Mouse (Mus musculus): Measurements from ENCODE around the gene Lmtk3. TPM values are rescaled to one million over a fixed set of nuclear protein-coding genes. Genes with fewer than 3 reads are reported as not detected.
A peak's percentile ranks its signal among the peaks of the same experiment; 100 is the strongest.

Gene Lmtk3
- total RNA-seq, 2 experiments from 2014 or later: 225 to 267 TPM

DNA sequence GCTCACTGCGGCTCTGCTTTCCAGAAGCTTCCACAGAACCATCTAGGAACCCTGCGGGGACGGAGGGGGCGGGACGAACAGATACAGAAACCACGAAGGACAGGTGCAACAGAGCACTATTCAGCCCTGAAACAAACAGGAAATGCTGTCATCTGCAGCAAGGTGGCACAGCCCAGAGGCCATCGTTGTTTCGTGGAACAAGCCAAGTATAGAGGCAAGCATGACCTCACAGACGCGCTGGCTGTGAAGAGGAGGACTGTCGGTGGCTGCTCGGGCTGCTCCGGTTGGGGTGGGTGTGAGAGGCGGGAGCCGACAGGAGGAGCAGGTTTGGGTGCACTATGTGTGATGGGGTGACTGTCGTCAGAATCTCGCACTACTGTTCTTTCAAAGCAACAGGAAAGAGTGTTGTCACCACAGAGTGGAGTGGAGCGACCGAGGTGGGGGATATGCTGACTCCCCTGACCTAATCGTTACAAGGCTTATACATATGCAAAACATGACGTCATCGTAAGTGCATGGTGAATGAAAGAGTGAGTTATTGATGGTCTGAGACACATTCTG, 4.4 kb upstream of the Lmtk3 start:
- intact Hi-C loops (cut with DNase I): no loop called here
- no peak for DNase-seq (ENCODE audit: low spot score in 2 of 2)

DNA sequence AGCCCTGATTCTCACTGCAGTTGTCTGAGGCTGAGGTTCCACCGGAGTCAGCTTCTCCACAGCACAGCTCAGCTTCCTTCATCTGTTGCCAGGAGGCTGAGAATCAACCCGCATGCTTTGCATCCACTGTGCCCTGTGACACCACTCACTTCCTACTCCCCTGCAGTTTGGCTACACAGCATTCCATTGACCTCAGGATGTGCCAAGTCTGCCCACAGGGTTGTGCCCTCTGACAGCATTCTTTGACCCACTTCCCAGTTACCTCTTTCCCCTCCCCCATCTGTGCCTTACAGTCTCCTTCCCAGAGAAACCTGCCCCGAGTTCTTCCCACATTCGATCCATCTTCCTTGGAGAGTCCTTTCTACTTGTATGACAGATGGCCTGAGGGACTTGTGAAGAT, 1.3 kb upstream of the Lmtk3 start:
- intact Hi-C loops (cut with DNase I): no loop called here
- no peak for DNase-seq (ENCODE audit: low spot score in 2 of 2)

GRCm38 (mm10) chr7:45784524-45785372, 1.2 kb downstream of the Lmtk3 start, which contains the start of gene Sult2b1:
Sult2b1 (minus strand) TSS chr7:45784669.
- intact Hi-C loops (cut with DNase I): loop anchor here (1.0 kb wide), 1 partner anchor 42 kb away; no protein-coding TSS in a partner anchor
- DNase-seq (ENCODE audit: low spot score in 2 of 2): peak; percentile 89

- DNase-seq (ENCODE audit: low spot score in 2 of 2): no peak
- intact Hi-C loops (cut with DNase I): no loop called here
Measured at GRCm38 (mm10) chr7:45785388-45786135, 2.0 kb downstream of the Lmtk3 start.

GRCm38 (mm10) chr7:45786136-45786578, 2.6 kb downstream of the Lmtk3 start:
- intact Hi-C loops (cut with DNase I): no loop called here

GRCm38 (mm10) chr7:45786661-45787413, 3.3 kb downstream of the Lmtk3 start:
- intact Hi-C loops (cut with DNase I): no loop called here
- peak in 1 of 2 experiments; percentile 50 for DNase-seq (ENCODE audit: low spot score in 2 of 2)

More at GRCm38 (mm10) chr7:45786136-45786578, 2.6 kb downstream of the Lmtk3 start:
- peak in 1 of 2 experiments; percentile 34 for DNase-seq (ENCODE audit: low spot score in 2 of 2)

- peak in 1 of 2 experiments; percentile 6 for DNase-seq (ENCODE audit: low spot score in 2 of 2)
- intact Hi-C loops (cut with DNase I): no loop called here
Measured at GRCm38 (mm10) chr7:45787642-45788041, 4.1 kb downstream of the Lmtk3 start.

- no peak for DNase-seq (ENCODE audit: low spot score in 2 of 2)
Measured at GRCm38 (mm10) chr7:45790721-45791120, 7.2 kb downstream of the Lmtk3 start.

DNA sequence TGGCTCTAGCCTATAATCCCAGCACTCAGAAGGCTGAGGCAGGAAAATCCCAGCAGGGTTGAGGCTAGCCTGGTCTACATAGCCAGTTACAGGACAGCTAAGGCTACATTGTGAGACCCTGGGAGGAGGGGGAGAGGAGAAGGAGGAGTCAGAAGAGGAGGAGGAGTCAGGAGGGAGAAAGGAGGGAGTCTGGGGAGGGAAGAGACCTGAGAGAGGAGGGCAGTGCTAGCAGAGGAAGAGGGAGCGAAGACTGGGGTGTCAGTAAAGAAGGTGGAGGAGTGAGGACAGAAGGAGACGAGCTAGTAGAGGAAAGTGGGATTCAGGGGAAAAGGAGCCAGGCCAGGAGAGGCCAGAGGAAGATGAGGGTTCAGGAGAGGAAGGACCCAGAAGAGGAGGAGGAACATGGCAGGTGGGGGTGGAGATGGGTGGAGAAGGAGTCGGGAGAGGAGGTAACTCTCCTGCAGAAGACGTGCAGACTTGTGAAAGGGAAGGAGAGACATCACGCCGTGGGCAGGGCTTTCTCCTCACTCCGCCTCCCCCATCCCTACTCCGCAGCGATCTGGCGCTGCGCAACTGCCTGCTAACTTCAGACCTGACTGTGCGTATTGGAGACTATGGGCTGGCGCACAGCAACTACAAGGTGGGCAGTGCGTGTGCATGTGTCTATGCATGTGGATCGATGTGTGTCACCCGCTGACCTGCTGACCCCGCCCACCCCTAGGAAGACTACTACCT, 8.4 kb downstream of the Lmtk3 start:
- peak in 1 of 2 experiments; percentile 27 for DNase-seq (ENCODE audit: low spot score in 2 of 2)
- intact Hi-C loops (cut with DNase I): no loop called here

More at GRCm38 (mm10) chr7:45790721-45791120, 7.2 kb downstream of the Lmtk3 start:
- intact Hi-C loops (cut with DNase I): no loop called here

- intact Hi-C loops (cut with DNase I): no loop called here
Measured at GRCm38 (mm10) chr7:45793240-45793639, 9.7 kb downstream of the Lmtk3 start.

DNA sequence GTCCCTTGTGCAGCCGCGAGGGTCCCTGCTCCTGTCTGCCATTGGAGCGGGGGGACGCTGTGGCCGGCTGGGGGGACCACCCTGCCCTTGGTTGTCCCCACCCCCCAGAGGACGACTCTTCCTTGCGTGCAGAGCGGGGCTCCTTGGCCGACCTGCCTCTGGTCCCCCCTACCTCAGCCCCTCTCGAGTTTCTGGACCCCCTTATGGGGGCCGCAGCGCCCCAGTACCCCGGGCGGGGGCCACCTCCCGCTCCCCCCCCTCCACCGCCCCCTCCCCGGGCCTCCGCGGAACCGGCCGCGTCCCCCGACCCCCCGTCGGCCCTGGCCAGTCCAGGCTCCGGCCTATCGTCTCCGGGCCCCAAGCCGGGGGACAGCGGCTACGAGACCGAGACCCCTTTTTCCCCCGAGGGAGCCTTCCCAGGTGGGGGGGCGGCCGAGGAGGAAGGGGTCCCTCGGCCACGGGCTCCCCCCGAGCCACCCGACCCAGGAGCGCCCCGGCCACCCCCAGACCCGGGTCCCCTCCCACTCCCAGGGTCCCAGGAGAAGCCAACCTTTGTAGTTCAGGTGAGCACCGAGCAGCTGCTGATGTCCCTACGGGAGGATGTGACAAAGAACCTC, 10.5 kb downstream of the Lmtk3 start:
- DNase-seq (ENCODE audit: low spot score in 2 of 2): no peak
- intact Hi-C loops (cut with DNase I): no loop called here

More at GRCm38 (mm10) chr7:45793240-45793639, 9.7 kb downstream of the Lmtk3 start:
- no peak for DNase-seq (ENCODE audit: low spot score in 2 of 2)

DNA sequence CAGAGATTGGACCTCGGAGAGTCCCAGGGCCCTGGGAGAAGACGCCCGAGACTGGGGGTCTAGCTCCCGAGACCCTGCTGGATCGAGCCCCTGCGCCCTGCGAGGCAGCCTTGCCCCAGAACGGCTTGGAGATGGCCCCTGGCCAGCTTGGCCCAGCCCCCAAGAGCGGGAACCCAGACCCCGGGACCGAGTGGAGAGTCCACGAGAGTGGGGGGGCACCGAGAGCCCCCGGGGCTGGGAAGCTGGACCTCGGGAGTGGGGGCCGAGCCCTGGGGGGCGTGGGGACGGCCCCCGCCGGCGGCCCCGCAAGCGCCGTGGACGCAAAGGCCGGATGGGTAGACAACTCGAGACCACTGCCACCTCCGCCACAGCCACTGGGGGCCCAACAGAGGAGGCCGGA, 11.4 kb downstream of the Lmtk3 start:
- intact Hi-C loops (cut with DNase I): no loop called here
- no peak for DNase-seq (ENCODE audit: low spot score in 2 of 2)

GRCm38 (mm10) chr7:45796950-45797349, 13.4 kb downstream of the Lmtk3 start:
- intact Hi-C loops (cut with DNase I): no loop called here

DNA sequence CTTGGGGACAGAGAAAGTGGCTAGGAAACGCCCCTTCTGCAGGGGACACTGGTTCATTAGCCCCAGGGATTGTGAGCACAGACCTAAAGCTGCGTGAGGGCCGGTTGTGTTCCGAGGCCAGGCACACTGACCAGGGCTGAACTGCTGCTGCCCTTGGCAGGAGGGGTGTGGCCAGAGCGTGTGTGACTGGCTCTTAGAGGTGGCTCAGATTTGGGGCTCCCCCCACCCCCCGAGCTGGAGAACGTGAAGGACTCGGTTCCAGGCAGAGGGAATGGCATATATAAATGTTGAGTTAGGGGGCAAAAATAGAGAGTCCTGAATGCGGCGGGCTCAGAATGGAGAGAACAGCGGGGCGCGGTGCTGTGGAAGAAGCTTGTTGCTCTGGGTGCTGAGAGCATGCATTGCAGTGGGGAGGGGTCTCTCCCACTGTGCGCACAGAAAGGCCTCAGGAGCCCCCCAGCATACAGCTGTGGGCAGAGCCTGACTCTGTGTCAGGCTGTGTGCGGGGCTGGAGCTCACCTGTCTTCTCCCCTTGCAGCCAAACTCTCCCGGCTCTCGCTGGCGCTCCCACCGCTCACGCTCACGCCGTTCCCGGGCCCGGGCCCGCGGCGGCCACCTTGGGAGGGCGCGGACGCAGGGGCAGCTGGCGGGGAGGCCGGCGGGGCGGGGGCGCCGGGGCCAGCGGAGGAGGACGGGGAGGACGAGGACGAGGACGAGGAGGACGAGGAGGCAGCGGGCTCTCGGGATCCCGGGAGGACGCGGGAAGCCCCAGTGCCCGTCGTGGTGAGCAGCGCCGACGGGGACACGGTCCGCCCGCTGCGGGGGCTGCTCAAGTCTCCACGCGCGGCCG, 14.3 kb downstream of the Lmtk3 start:
- DNase-seq (ENCODE audit: low spot score in 2 of 2): no peak
- intact Hi-C loops (cut with DNase I): no loop called here

More at GRCm38 (mm10) chr7:45796950-45797349, 13.4 kb downstream of the Lmtk3 start:
- no peak for DNase-seq (ENCODE audit: low spot score in 2 of 2)

- intact Hi-C loops (cut with DNase I): no loop called here
- DNase-seq (ENCODE audit: low spot score in 2 of 2): no peak
Measured at GRCm38 (mm10) chr7:45798511-45798836, 14.9 kb downstream of the Lmtk3 start.

GRCm38 (mm10) chr7:45798931-45799330, 15.4 kb downstream of the Lmtk3 start:
- DNase-seq (ENCODE audit: low spot score in 2 of 2): no peak
- intact Hi-C loops (cut with DNase I): no loop called here

GRCm38 (mm10) chr7:45800001-45800400, 16.5 kb downstream of the Lmtk3 start:
- no peak for DNase-seq (ENCODE audit: low spot score in 2 of 2)
- intact Hi-C loops (cut with DNase I): loop anchor here (1.0 kb wide), 1 partner anchor 61 kb away; no protein-coding TSS in a partner anchor

Data from left cerebral cortex, postnatal 36 days (tissue).